In genomic region chr4:129513086-129513767, GRCm38 (mm10) we compare ENCODE assay signal across 8 mouse cellular contexts. TPM values are rescaled to one million over a fixed set of nuclear protein-coding genes. Genes with fewer than 3 reads are reported as not detected.
A peak's percentile ranks its signal among the peaks of the same experiment; 100 is the strongest.
DNase-seq lines count a peak whose midpoint lies in the region; ATAC-seq lines count a peak whose summit lies in the region.

TSS of gene Marcksl1 (plus strand) at chr4:129513581.

- H3K27me3 ChIP-seq in hindbrain, embryonic 14.5 days (ENCODE audit: control insufficient read depth, insufficient read depth, low read length): no peaks in the 10 kb centered on the region

- peaks cover 34% of the 10 kb centered on the region for H3K36me3 ChIP-seq in hindbrain, embryonic 14.5 days (replicated peaks; ENCODE audit: control insufficient read depth, insufficient read depth)

- peak within 1 kb of the TSS; percentile 83 for H3K4me2 ChIP-seq in hindbrain, embryonic 14.5 days (replicated peaks)

- peaks cover 41% of the 10 kb centered on the region for H3K4me1 ChIP-seq in hindbrain, embryonic 14.5 days (replicated peaks; ENCODE audit: control insufficient read depth, insufficient read depth, low read length)

- peak within 1 kb of the TSS; percentile 100 for H3K9ac ChIP-seq in hindbrain, embryonic 14.5 days

- peak; percentile 32 for DNase-seq in MEL-GATA-1-ER (ENCODE audit: extremely low read depth, low read depth)
- peak; percentile 72 for DNase-seq in c-Kit-positive CD71-positive TER-119-negative erythroid progenitor cells, embryonic 14.5 days (ENCODE audit: low read depth)
- DNase-seq in frontal cortex, postnatal 36 days (ENCODE audit: low spot score in 2 of 2): peak; percentile 60 to 66
- DNase-seq in hindbrain, embryonic 14.5 days (ENCODE audit: low spot score): peak; percentile 90
- DNase-seq in layer of hippocampus, postnatal 25 days (ENCODE audit: extremely low spot score in 1 of 2, low spot score in 1 of 2): peak; percentile 73 to 74
- peak; percentile 93 for DNase-seq in lung, postnatal 14 days
- DNase-seq in ovary, postnatal 36 days (ENCODE audit: low spot score): peak; percentile 93
- DNase-seq in thymus, postnatal 36 days: peak; percentile 95

- no peaks in the 10 kb centered on the region for H3K9me3 ChIP-seq in hindbrain, embryonic 14.5 days (ENCODE audit: control insufficient read depth, low read length)

- ATAC-seq in hindbrain, embryonic 14.5 days (ENCODE audit: low FRiP score): peak; percentile 88

- WGBS in hindbrain, embryonic 14.5 days: 6% methylated on average over 46 of the region's 47 CpGs

- peak within 1 kb of the TSS; percentile 100 for H3K4me3 ChIP-seq in hindbrain, embryonic 14.5 days (replicated peaks; ENCODE audit: low read length)

- peak within 1 kb of the TSS; percentile 100 for H3K27ac ChIP-seq in hindbrain, embryonic 14.5 days

RNA-seq across cellular contexts. Expression of gene Marcksl1, which starts in this region (rescaled TPM):
- 1,580 and 1,755 TPM in 2 replicates for polyA plus RNA-seq in hindbrain, embryonic 14.5 days (2014; fragmentation: Nextera tagmentation; extraction: Ambion mirVana)
- 100 to 1,000 TPM; 170 to 171 TPM for total RNA-seq in layer of hippocampus, postnatal 25 days (2021)

Comparison
In these comparisons a context has a peak if more than half of its experiments do, and no peak if none do; other contexts are left out.
1. Peak in every context shown above with its lines: DNase-seq, ATAC-seq, H3K4me3 ChIP-seq and H3K27ac ChIP-seq.
2. DNase-seq: peak in every context shown above with its lines; median percentile 95 in thymus, postnatal 36 days; 93 in lung, postnatal 14 days; 93 in ovary, postnatal 36 days; 90 in hindbrain, embryonic 14.5 days; 74 in layer of hippocampus, postnatal 25 days; 72 in c-Kit-positive CD71-positive TER-119-negative erythroid progenitor cells, embryonic 14.5 days; 63 in frontal cortex, postnatal 36 days; 32 in MEL-GATA-1-ER.